Mouse (Mus musculus) MEL (cell line): ENCODE measurements around the gene Aldh1a1.

Experiments
- CHD2 ChIP-seq: IDR thresholded peaks from 2 replicates; pipeline ENCODE4 v1.6.1; 2011; ENCODE audit warnings: low read length, improper control_type of control experiment
- CTCF ChIP-seq, 3 experiments: IDR thresholded peaks in 2 of 3; conservative IDR thresholded peaks in 1 of 3; 2 replicates each; pipeline ENCODE4 v1.5.1; 2011 to 2012; ENCODE audit warnings: low read length in 3 of 3, low read depth in 2 of 3, mild to moderate bottlenecking in 2 of 3, improper control_type of control experiment in 1 of 3, inconsistent platforms in 1 of 3, mixed read lengths in 1 of 3, moderate library complexity in 1 of 3; ENCODE audit not compliant: control insufficient read depth in 1 of 3, insufficient read depth in 1 of 3, poor library complexity in 1 of 3, severe bottlenecking in 1 of 3
- EP300 ChIP-seq, 2 experiments: IDR thresholded peaks; 2 replicates each; pipeline ENCODE4 v1.6.1; 2011; ENCODE audit warnings: improper control_type of control experiment in 2 of 2, low read length in 2 of 2, low read depth in 1 of 2, mild to moderate bottlenecking in 1 of 2
- GABPA ChIP-seq: IDR thresholded peaks from 2 replicates; pipeline ENCODE4 v1.6.1; 2012; ENCODE audit warnings: low read depth, mild to moderate bottlenecking, inconsistent platforms, low read length, improper control_type of control experiment, moderate library complexity
- HCFC1 ChIP-seq: IDR thresholded peaks from 2 replicates; pipeline ENCODE4 v1.6.1; 2012; ENCODE audit warnings: low read depth, mild to moderate bottlenecking, inconsistent platforms, low read length, improper control_type of control experiment, moderate library complexity
- MYC ChIP-seq: IDR thresholded peaks from 2 replicates; pipeline ENCODE4 v1.6.1; 2011; ENCODE audit warnings: low read depth, mild to moderate bottlenecking, low read length, improper control_type of control experiment, moderate library complexity
- RAD21 ChIP-seq: IDR thresholded peaks from 2 replicates; pipeline ENCODE4 v1.6.1; 2011; ENCODE audit warnings: mild to moderate bottlenecking, low read depth, low read length, improper control_type of control experiment
- TAL1 ChIP-seq: IDR thresholded peaks from 2 replicates; pipeline ENCODE4 v1.6.1; 2012; ENCODE audit warnings: mild to moderate bottlenecking, inconsistent platforms, low read length, moderate library complexity, mixed read lengths
- ZC3H11A ChIP-seq: IDR thresholded peaks from 2 replicates; pipeline ENCODE4 v1.6.1; 2012; ENCODE audit warnings: low read depth, mild to moderate bottlenecking, inconsistent platforms, low read length, improper control_type of control experiment
- ZKSCAN1 ChIP-seq: IDR thresholded peaks from 2 replicates; pipeline ENCODE4 v1.6.1; 2012; ENCODE audit warnings: low read depth, mild to moderate bottlenecking, inconsistent platforms, low read length, improper control_type of control experiment, moderate library complexity

DNA sequence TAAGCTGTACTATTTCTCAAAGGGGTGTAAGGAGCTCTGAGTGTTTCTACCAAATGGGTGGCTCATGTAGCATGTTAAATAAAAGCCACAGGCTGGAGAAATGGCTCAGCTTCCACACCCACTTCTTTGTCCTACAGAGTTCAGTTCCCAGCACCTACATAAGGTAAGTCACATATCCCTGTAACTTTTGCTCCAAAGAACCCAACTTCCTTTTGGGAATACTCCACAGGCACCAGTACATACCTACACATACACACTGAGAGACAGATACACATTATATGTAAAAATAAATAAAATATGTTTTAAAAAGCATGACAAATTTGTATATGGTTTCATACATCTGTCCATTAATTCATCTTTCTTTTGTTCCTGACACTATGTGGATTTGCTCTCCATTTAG is 66.0 kb downstream of the Aldh1a1 start:
- TF ChIP-seq EP300 (IDR thresholded peaks at IDR 0.05; ENCODE audit: low read depth in 1 of 2, low read length in 2 of 2) (no peak), CTCF (IDR thresholded peaks at IDR 0.05 in 2 of 3, conservative IDR thresholded peaks at IDR 0.05 in 1 of 3; ENCODE audit: control insufficient read depth in 1 of 3, insufficient read depth in 1 of 3, low read depth in 2 of 3, low read length in 3 of 3, poor library complexity in 1 of 3, severe bottlenecking in 1 of 3) (no peak), HCFC1 (no peak), ZKSCAN1 (no peak), CHD2 (no peak), RAD21 (no peak), TAL1 (no peak), ZC3H11A (no peak; the same call in 1 of the 2 replicates), MYC (no peak), GABPA (no peak)
